Mouse (Mus musculus): ENCODE data around the gene Abl2.

DNA sequence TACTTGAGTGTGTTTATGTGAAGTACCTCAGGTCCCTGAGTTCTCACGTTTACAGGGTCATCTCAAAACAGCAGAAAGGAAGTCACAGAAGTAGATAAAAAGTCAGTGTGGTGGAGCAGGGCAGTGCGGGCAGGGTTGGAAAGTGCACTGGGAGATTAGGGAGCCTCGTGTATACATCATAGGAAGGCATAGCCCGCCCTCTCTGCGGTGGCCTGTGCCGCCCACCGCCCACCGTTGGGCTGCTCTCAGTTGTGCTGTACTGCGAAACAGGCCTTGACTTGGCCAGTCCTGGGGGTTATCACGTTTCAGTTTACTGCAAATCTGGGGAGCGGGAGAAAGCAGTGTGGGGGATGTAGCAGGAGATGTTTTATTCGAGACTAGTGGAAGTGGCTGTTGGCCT is 84.2 kb downstream of the Abl2 start:
- TF ChIP-seq POLR2A (IDR thresholded peaks at IDR 0.05; ENCODE audit: extremely low read depth, insufficient read depth, low read length): no peak
- no peak for TF ChIP-seq CTCF (IDR thresholded peaks at IDR 0.05; ENCODE audit: low read depth, low read length)

Data from liver, adult 2 months (tissue).